Mouse (Mus musculus) forebrain, postnatal 0 days (tissue): ENCODE results near the gene Camkv. TPM values are rescaled to one million over a fixed set of nuclear protein-coding genes. Genes with fewer than 3 reads are reported as not detected.

Experiments used
- ATAC-seq: fragments of 200-750 bp; cut with Nextera tagmentation; 2 replicates; pipeline ENCODE4 v1.8.0; 2017; ENCODE audit warnings: mild to moderate bottlenecking, moderate library complexity
- DNase-seq: peaks from one replicate; pipeline ENCODE4 v3.0.0-alpha.2; 2015
- H3K27ac ChIP-seq: fragments of 300-500 bp; sonication (generic); 2 replicates; pipeline ENCODE4 v1.5.1; 2014; ENCODE audit warnings: low read depth, mild to moderate bottlenecking, antibody characterized with exemption, low read length, moderate library complexity, mixed read lengths
- H3K27me3 ChIP-seq: fragments of 300-500 bp; sonication (generic); 2 replicates; pipeline ENCODE4 v1.6.1; 2014; ENCODE audit warnings: mild to moderate bottlenecking, low read length, mixed read lengths; ENCODE audit not compliant: insufficient read depth
- H3K36me3 ChIP-seq: fragments of 300-500 bp; sonication (generic); 2 replicates; pipeline ENCODE4 v1.6.1; 2014; ENCODE audit warnings: mild to moderate bottlenecking, moderate library complexity; ENCODE audit not compliant: insufficient read depth
- H3K4me1 ChIP-seq: fragments of 300-500 bp; sonication (generic); 2 replicates; pipeline ENCODE4 v1.6.1; 2014; ENCODE audit warnings: antibody characterized with exemption; ENCODE audit not compliant: insufficient read depth
- H3K4me2 ChIP-seq: fragments of 300-500 bp; sonication (generic); 2 replicates; pipeline ENCODE4 v1.6.1; 2014; ENCODE audit warnings: low read depth, mild to moderate bottlenecking, moderate library complexity
- H3K4me3 ChIP-seq: fragments of 300-500 bp; sonication (generic); 2 replicates; pipeline ENCODE4 v1.5.1; 2014; ENCODE audit warnings: low read depth, low read length, mixed read lengths
- H3K9ac ChIP-seq: fragments of 300-500 bp; sonication (generic); 2 replicates; pipeline ENCODE4 v1.6.1; 2014; ENCODE audit warnings: mild to moderate bottlenecking
- H3K9me3 ChIP-seq: fragments of 300-500 bp; sonication (generic); 2 replicates; pipeline ENCODE4 v1.6.1; 2016; ENCODE audit warnings: low read length
- CTCF ChIP-seq: sonication (generic); IDR thresholded peaks from 2 replicates; pipeline ENCODE4 v1.5.1; 2016; ENCODE audit warnings: antibody characterized with exemption, control low read depth, low read depth
- WGBS: fragments of 180-500 bp; shearing (Covaris S2); extraction: QIAGEN DNeasy Blood & Tissue Kit; methylation state at CpG from one replicate; pipeline ENCODE4 v1.1.7; 2014; 5-methylcytosine and 5-hydroxymethylcytosine counted together
- polyA plus RNA-seq: library from polyadenylated mRNA; unstranded; fragments of >200 nt; fragmentation: Nextera tagmentation; extraction: Ambion mirVana; gene quantifications from 2 replicates; pipeline ENCODE4 v1.2.1, GENCODE M21; 2015
- total RNA-seq: library from RNA; depleted of rRNA; stranded (reverse); fragments of >200 nt; gene quantifications from 2 replicates; pipeline ENCODE4 v1.2.3, GENCODE M21; 2014; rRNA removed

Gene Camkv
- total RNA-seq (228 and 329 TPM in 2 replicates), polyA plus RNA-seq (194 and 197 TPM in 2 replicates)

DNA sequence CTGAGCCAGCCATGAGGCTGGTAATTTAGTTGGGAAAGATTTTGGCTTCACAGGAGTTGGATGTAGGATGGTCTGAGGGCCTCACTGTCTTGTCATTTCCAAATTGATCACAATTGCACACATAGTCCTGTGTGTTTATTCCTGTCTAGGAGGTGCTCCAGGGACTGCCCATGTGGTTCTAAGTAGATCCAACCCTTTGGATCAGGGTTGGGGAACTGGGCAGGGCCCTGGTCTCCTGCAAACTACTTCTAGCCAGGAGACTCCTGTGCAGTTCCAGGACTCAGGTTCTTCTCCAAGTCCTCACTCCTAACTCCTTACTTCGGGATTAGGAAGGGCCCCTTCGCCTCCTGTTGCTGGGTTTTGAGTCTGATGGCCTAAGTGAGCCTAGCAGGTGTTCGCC lies at the start of gene Camkv:
Gene Camkv, plus strand, starts transcription at position 301 of the 400 bp plus-strand sequence.
- H3K36me3 ChIP-seq, result no peaks in the 10 kb centered on the region
- peak within 1 kb of the TSS; percentile 74 for H3K4me2 ChIP-seq
- no peak for TF ChIP-seq CTCF
- H3K4me1 ChIP-seq, result peaks cover 8% of the 10 kb centered on the region; the same call in 1 of the 2 replicates
- DNase-seq, result no peak
- WGBS, result 15% methylated on average over 3 of the region's 3 CpGs
- H3K4me3 ChIP-seq, result peak within 1 kb of the TSS; percentile 59
- peak within 1 kb of the TSS; percentile 80 for H3K9ac ChIP-seq
- peak within 1 kb of the TSS; percentile 50 for H3K27ac ChIP-seq
- H3K9me3 ChIP-seq, result no peaks in the 10 kb centered on the region
- no peaks in the 10 kb centered on the region for H3K27me3 ChIP-seq
- ATAC-seq, result no peak

- no peaks in the 10 kb centered on the region for H3K9me3 ChIP-seq
- DNase-seq (peak; percentile 81), ATAC-seq (peak; percentile 95)
- 1% methylated on average over 28 of the region's 28 CpGs for WGBS
- peak within 1 kb of the TSS; percentile 76 for H3K4me3 ChIP-seq
- peak within 1 kb of the TSS; percentile 79 for H3K9ac ChIP-seq
- H3K4me1 ChIP-seq, result no peaks in the 10 kb centered on the region
- no peak for TF ChIP-seq CTCF
- H3K27ac ChIP-seq, result peak within 1 kb of the TSS; percentile 79
- H3K4me2 ChIP-seq, result peak within 1 kb of the TSS; percentile 68
- no peaks in the 10 kb centered on the region for H3K27me3 ChIP-seq
- no peaks in the 10 kb centered on the region for H3K36me3 ChIP-seq
These were observed 47.6 kb upstream of the Camkv start, which contains the start of gene Mon1a for GRCm38 (mm10) chr9:107887804-107888266. Gene Mon1a (plus strand): TSS chr9:107888151.

- H3K9ac ChIP-seq, result peak overlapping the region; percentile 79
- peak overlapping the region; percentile 68 for H3K4me2 ChIP-seq
- H3K4me1 ChIP-seq, result no peaks in the 10 kb centered on the region
- peak; percentile 14; the same call in 1 of the 2 replicates for TF ChIP-seq CTCF
- H3K4me3 ChIP-seq, result peak overlapping the region; percentile 76
- ATAC-seq (peak; percentile 87), DNase-seq (peak; percentile 67)
- H3K27me3 ChIP-seq, result no peaks in the 10 kb centered on the region
- peak overlapping the region; percentile 79 for H3K27ac ChIP-seq
- 2% methylated on average over 18 of the region's 18 CpGs for WGBS
- peaks cover under 1% of the 10 kb centered on the region; the same call in 1 of the 2 replicates for H3K36me3 ChIP-seq
- no peaks in the 10 kb centered on the region for H3K9me3 ChIP-seq
These were observed 47.1 kb upstream of the Camkv start for GRCm38 (mm10) chr9:107888267-107888850.

DNA sequence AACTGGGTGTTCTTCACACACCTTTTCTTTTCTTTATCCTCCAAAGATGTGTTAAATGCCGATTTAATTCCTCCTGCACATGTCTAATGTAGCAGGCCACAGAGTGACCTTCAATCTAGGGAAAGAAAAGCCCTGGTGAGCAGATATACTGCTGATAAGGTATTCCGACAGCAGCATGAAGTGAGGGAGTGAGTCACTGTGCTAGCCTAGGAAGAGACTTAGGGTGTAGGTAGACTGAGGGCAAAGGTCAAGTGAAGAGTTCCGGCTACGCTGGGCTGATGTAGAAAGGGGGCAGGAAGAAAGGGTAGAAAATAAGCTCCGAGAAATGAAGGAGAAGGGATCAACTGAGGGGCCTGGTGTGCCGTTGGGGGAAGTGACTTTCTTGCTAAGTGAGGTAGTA lies 45.2 kb upstream of the Camkv start:
- no peak overlapping the region for H3K9ac ChIP-seq
- H3K9me3 ChIP-seq, result no peaks in the 10 kb centered on the region
- WGBS, result 93% methylated on average over 6 of the region's 6 CpGs
- H3K4me1 ChIP-seq, result no peaks in the 10 kb centered on the region
- no peak overlapping the region for H3K4me3 ChIP-seq
- H3K4me2 ChIP-seq, result no peak overlapping the region
- peaks cover 2% of the 10 kb centered on the region; the same call in 1 of the 2 replicates for H3K36me3 ChIP-seq
- no peak for DNase-seq
- no peak for ATAC-seq
- no peaks in the 10 kb centered on the region for H3K27me3 ChIP-seq
- TF ChIP-seq CTCF, result no peak
- H3K27ac ChIP-seq, result no peak overlapping the region

GRCm38 (mm10) chr9:107891023-107891422 lies 44.5 kb upstream of the Camkv start:
- H3K36me3 ChIP-seq, result peaks cover 2% of the 10 kb centered on the region; the same call in 1 of the 2 replicates
- DNase-seq (no peak), ATAC-seq (no peak)
- peak; percentile 45 for TF ChIP-seq CTCF
- H3K4me2 ChIP-seq, result no peak overlapping the region
- H3K9me3 ChIP-seq, result no peaks in the 10 kb centered on the region
- H3K27me3 ChIP-seq, result no peaks in the 10 kb centered on the region
- WGBS, result 100% methylated on average over 1 of the region's 1 CpGs
- H3K4me1 ChIP-seq, result no peaks in the 10 kb centered on the region
- no peak overlapping the region for H3K4me3 ChIP-seq
- no peak overlapping the region for H3K27ac ChIP-seq
- H3K9ac ChIP-seq, result no peak overlapping the region

- no peaks in the 10 kb centered on the region for H3K4me1 ChIP-seq
- H3K27me3 ChIP-seq, result no peaks in the 10 kb centered on the region
- H3K4me2 ChIP-seq, result no peak overlapping the region
- H3K4me3 ChIP-seq, result no peak overlapping the region
- H3K36me3 ChIP-seq, result peaks cover 19% of the 10 kb centered on the region
- TF ChIP-seq CTCF, result no peak
- no peak overlapping the region for H3K27ac ChIP-seq
- DNase-seq, result no peak
- no peak overlapping the region for H3K9ac ChIP-seq
- H3K9me3 ChIP-seq, result no peaks in the 10 kb centered on the region
- 87% methylated on average over 10 of the region's 10 CpGs for WGBS
- no peak for ATAC-seq
These were observed 36.9 kb upstream of the Camkv start for GRCm38 (mm10) chr9:107898563-107898962.

DNA sequence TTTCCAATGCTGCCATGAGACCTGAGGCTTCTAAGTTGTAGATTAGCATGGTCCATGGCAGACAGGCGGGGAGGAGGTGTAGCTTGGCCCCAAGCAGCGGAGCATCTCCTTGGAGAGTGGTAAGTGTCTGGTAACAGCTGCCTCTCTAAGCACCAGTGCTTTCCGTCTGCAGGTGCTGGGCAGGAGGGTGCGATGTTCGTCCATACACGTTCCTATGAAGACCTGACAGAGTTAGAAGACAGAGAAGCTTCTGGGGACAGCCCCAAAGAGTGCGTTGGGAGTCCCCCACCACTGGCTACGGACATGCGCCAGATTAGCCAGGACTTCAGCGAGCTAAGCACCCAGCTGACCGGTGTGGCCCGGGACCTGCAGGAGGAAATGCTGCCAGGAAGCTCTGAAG lies 35.6 kb upstream of the Camkv start:
- no peak overlapping the region for H3K27ac ChIP-seq
- no peak for ATAC-seq
- 72% methylated on average over 12 of the region's 12 CpGs for WGBS

More for the DNA sequence above, 35.6 kb upstream of the Camkv start:
- no peaks in the 10 kb centered on the region for H3K9me3 ChIP-seq
- H3K4me3 ChIP-seq, result no peak overlapping the region
- H3K4me2 ChIP-seq, result no peak overlapping the region
- no peak for DNase-seq
- no peak for TF ChIP-seq CTCF
- H3K27me3 ChIP-seq, result no peaks in the 10 kb centered on the region
- no peaks in the 10 kb centered on the region for H3K4me1 ChIP-seq
- no peak overlapping the region for H3K9ac ChIP-seq
- peaks cover 19% of the 10 kb centered on the region for H3K36me3 ChIP-seq
